8 mouse cellular contexts compared by ENCODE assay signal in genomic region chr4:46137629-46138286, GRCm38 (mm10). TPM values are rescaled to one million over a fixed set of nuclear protein-coding genes. Genes with fewer than 3 reads are reported as not detected.
A peak's percentile ranks its signal among the peaks of the same experiment; 100 is the strongest.
DNase-seq lines count a peak whose midpoint lies in the region; ATAC-seq and TF ChIP-seq lines count a peak whose summit lies in the region.

No protein-coding gene starts in this region.

- WGBS in heart, embryonic 11.5 days (ENCODE audit: insufficient replicate concordance) = 8% methylated on average over 17 of the region's 17 CpGs
- 9% methylated on average over 17 of the region's 17 CpGs for WGBS in forebrain, embryonic 10.5 days
- WGBS in limb, embryonic 10.5 days = 7% methylated on average over 17 of the region's 17 CpGs

- peaks cover 12% of the 10 kb centered on the region for H3K36me3 ChIP-seq in heart, embryonic 11.5 days (ENCODE audit: control insufficient read depth, insufficient read depth, low read length)
- H3K36me3 ChIP-seq in ES-E14 (ENCODE audit: control insufficient read depth, insufficient read depth, low read length, poor library complexity, severe bottlenecking) = no peaks in the 10 kb centered on the region
- peaks cover 47% of the 10 kb centered on the region for H3K36me3 ChIP-seq in forebrain, embryonic 10.5 days (replicated peaks)
- peaks cover 36% of the 10 kb centered on the region for H3K36me3 ChIP-seq in limb, embryonic 10.5 days

- peak overlapping the region; percentile 67 for H3K4me2 ChIP-seq in heart, embryonic 11.5 days

- peaks cover 13% of the 10 kb centered on the region for H3K4me1 ChIP-seq in heart, embryonic 11.5 days (ENCODE audit: control insufficient read depth, insufficient read depth, low read length)
- H3K4me1 ChIP-seq in ES-E14 (ENCODE audit: control insufficient read depth in 2 of 2, insufficient read depth in 2 of 2, low read length in 2 of 2, poor library complexity in 1 of 2) = peaks cover 2% of the 10 kb centered on the region in 2 experiments; a peak in 1 of 4 replicates
- H3K4me1 ChIP-seq in forebrain, embryonic 10.5 days = peaks cover 30% of the 10 kb centered on the region
- peaks cover 18% of the 10 kb centered on the region for H3K4me1 ChIP-seq in limb, embryonic 10.5 days

- peak overlapping the region; percentile 88 for H3K4me3 ChIP-seq in heart, embryonic 11.5 days (ENCODE audit: low read depth, low read length)
- peak overlapping the region; percentile 75 to 97 for H3K4me3 ChIP-seq in ES-E14 (ENCODE audit: insufficient read depth in 1 of 2, low read depth in 1 of 2, low read length in 2 of 2, poor library complexity in 1 of 2, severe bottlenecking in 1 of 2)
- H3K4me3 ChIP-seq in forebrain, embryonic 10.5 days = peak overlapping the region; percentile 77
- H3K4me3 ChIP-seq in limb, embryonic 10.5 days = peak overlapping the region; percentile 93

- H3K27ac ChIP-seq in heart, embryonic 11.5 days (ENCODE audit: low read depth, low read length) = peak overlapping the region; percentile 99
- H3K27ac ChIP-seq in ES-E14 (ENCODE audit: insufficient read depth, low read depth, low read length, poor library complexity, severe bottlenecking) = peak overlapping the region; percentile 14; the same call in 1 of the 2 replicates
- peak overlapping the region; percentile 96 for H3K27ac ChIP-seq in forebrain, embryonic 10.5 days
- H3K27ac ChIP-seq in limb, embryonic 10.5 days = peak overlapping the region; percentile 97

- H3K9me3 ChIP-seq in heart, embryonic 11.5 days (replicated peaks; ENCODE audit: control insufficient read depth, low read length) = no peaks in the 10 kb centered on the region
- H3K9me3 ChIP-seq in ES-E14 (ENCODE audit: control insufficient read depth, insufficient read depth, low read depth, low read length) = no peaks in the 10 kb centered on the region
- no peaks in the 10 kb centered on the region for H3K9me3 ChIP-seq in forebrain, embryonic 10.5 days
- H3K9me3 ChIP-seq in limb, embryonic 10.5 days (replicated peaks) = no peaks in the 10 kb centered on the region

- in situ Hi-C loops in ES-E14 (cut with MboI; ENCODE audit: low sequenced_read_pairs in 2 of 2, unreplicated experiment in 2 of 2) = no loop called here

- peak overlapping the region; percentile 90 for H3K9ac ChIP-seq in heart, embryonic 11.5 days (ENCODE audit: low read depth, low read length)
- peak overlapping the region; percentile 85 for H3K9ac ChIP-seq in ES-E14 (ENCODE audit: insufficient read depth, low read depth, low read length, poor library complexity, severe bottlenecking)

- DNase-seq in heart, adult 8-10 months (ENCODE audit: low spot score) = no peak
- peak; percentile 13 for DNase-seq in ES-E14 (ENCODE audit: low read depth, low spot score)
- DNase-seq in forebrain, embryonic 10.5 days (ENCODE audit: extremely low spot score, low spot score) = no peak
- peak; percentile 38 for DNase-seq in limb, embryonic 10.5 days (ENCODE audit: low spot score)
- no peak for DNase-seq in right cerebral cortex, postnatal 14 days
- no peak for DNase-seq in cerebellum, adult 9-10 months

- ATAC-seq in heart, embryonic 11.5 days (replicated peaks; ENCODE audit: insufficient number of reproducible peaks, low FRiP score, low TSS enrichment) = peak; percentile 56
- peak; percentile 45; the same call in 1 of the 2 replicates for ATAC-seq in monocyte, adult 5-6 weeks (replicated peaks; ENCODE audit: insufficient number of reproducible peaks, low FRiP score, low TSS enrichment, poor library complexity, severe bottlenecking)

- no peaks in the 10 kb centered on the region for H3K27me3 ChIP-seq in heart, embryonic 11.5 days (ENCODE audit: control insufficient read depth, insufficient read depth, low read length)
- no peaks in the 10 kb centered on the region for H3K27me3 ChIP-seq in forebrain, embryonic 10.5 days (ENCODE audit: poor library complexity, severe bottlenecking)
- no peaks in the 10 kb centered on the region for H3K27me3 ChIP-seq in limb, embryonic 10.5 days (ENCODE audit: low read depth, poor library complexity, severe bottlenecking)

TF ChIP-seq in ES-E14, 5 proteins besides CTCF, POLR2A, EP300 and RAD21:
- TF ChIP-seq MAFK (IDR thresholded peaks at IDR 0.05; ENCODE audit: insufficient read depth, low read depth, low read length) = no peak

RNA-seq across cellular contexts. Expression of gene Ncbp1, which starts 0.7 kb away (rescaled TPM):
- 59.1 and 67.4 TPM in 2 replicates for polyA plus RNA-seq in heart, embryonic 11.5 days (2014; fragmentation: Nextera tagmentation; extraction: Ambion mirVana)
- 10 to 100 TPM; 18.0 to 19.6 (median 19.1) TPM for total RNA-seq in heart, adult 8-10 months (2022)
- 80.1 and 83.0 TPM in 2 replicates for total RNA-seq in ES-E14 (2012; rRNA removed)
- polyA plus RNA-seq in forebrain, embryonic 10.5 days (2016; fragmentation: Nextera tagmentation; extraction: Ambion mirVana) = 139 and 141 TPM in 2 replicates
- polyA plus RNA-seq in limb, embryonic 10.5 days (2016; fragmentation: Nextera tagmentation; extraction: Ambion mirVana) = 118 and 129 TPM in 2 replicates
- 39.7 to 57.5 TPM (median 45.6 TPM) in 3 replicates for total RNA-seq in monocyte, adult 5-6 weeks (2017)

RNA-seq across cellular contexts. Expression of gene Tstd2, which starts 0.7 kb away (rescaled TPM):
- polyA plus RNA-seq in heart, embryonic 11.5 days (2014; fragmentation: Nextera tagmentation; extraction: Ambion mirVana) = 23.4 and 26.6 TPM in 2 replicates
- total RNA-seq in heart, adult 8-10 months (2022) = 10 to 100 TPM; 12.9 to 19.4 (median 14.8) TPM
- total RNA-seq in ES-E14 (2012; rRNA removed) = 21.2 and 28.9 TPM in 2 replicates
- 66.9 and 67.4 TPM in 2 replicates for polyA plus RNA-seq in forebrain, embryonic 10.5 days (2016; fragmentation: Nextera tagmentation; extraction: Ambion mirVana)
- polyA plus RNA-seq in limb, embryonic 10.5 days (2016; fragmentation: Nextera tagmentation; extraction: Ambion mirVana) = 65.8 and 72.8 TPM in 2 replicates
- 21.9 to 27.7 TPM (median 27.7 TPM) in 3 replicates for total RNA-seq in monocyte, adult 5-6 weeks (2017)

RNA-seq across cellular contexts. Expression of gene Xpa, which starts 58.4 kb away (rescaled TPM):
- polyA plus RNA-seq in heart, embryonic 11.5 days (2014; fragmentation: Nextera tagmentation; extraction: Ambion mirVana) = 14.4 and 17.1 TPM in 2 replicates
- 1 to 10 TPM; 6.1 to 9.6 (median 6.8) TPM for total RNA-seq in heart, adult 8-10 months (2022)
- total RNA-seq in ES-E14 (2012; rRNA removed) = 10.5 and 11.7 TPM in 2 replicates
- 19.8 and 21.1 TPM in 2 replicates for polyA plus RNA-seq in forebrain, embryonic 10.5 days (2016; fragmentation: Nextera tagmentation; extraction: Ambion mirVana)
- polyA plus RNA-seq in limb, embryonic 10.5 days (2016; fragmentation: Nextera tagmentation; extraction: Ambion mirVana) = 18.4 and 24.1 TPM in 2 replicates
- total RNA-seq in monocyte, adult 5-6 weeks (2017) = 71.4 to 82.4 TPM (median 75.9 TPM) in 3 replicates

Comparison
In these comparisons a context has a peak if more than half of its experiments do, and no peak if none do; other contexts are left out.
1. H3K27ac ChIP-seq: peak in every context shown above with its lines; median percentile 99 in heart, embryonic 11.5 days; 97 in limb, embryonic 10.5 days; 96 in forebrain, embryonic 10.5 days; 14 in ES-E14.
2. DNase-seq: peak in ES-E14 (single experiment) and limb, embryonic 10.5 days (single experiment); none in heart, adult 8-10 months (single experiment), forebrain, embryonic 10.5 days (single experiment), right cerebral cortex, postnatal 14 days (single experiment) and cerebellum, adult 9-10 months (single experiment).
3. Peak in every context shown above with its lines, with median percentiles within 50 percentile points of each other: H3K4me3 ChIP-seq.